Mouse (Mus musculus) ES-E14 (cell line): Measurements from ENCODE around the gene Gm5128. TPM values are rescaled to one million over a fixed set of nuclear protein-coding genes. Genes with fewer than 3 reads are reported as not detected.

Experiments used
- total RNA-seq: library from RNA; depleted of rRNA; stranded (reverse); fragments of 300-350 nt; gene quantifications from 2 replicates; pipeline ENCODE4 v1.2.3, GENCODE M21; 2012; rRNA removed

The Gm5128 gene
- total RNA-seq, 1 experiment: 0.94 TPM

Other genes with a start within 250 kb of the Gm5128 start
- gene Gm15023, start 195.7 kb upstream of the Gm5128 start, total RNA-seq: 0.16 and 1.2 TPM in 2 replicates
- gene Tceal6, start 162.6 kb upstream of the Gm5128 start, total RNA-seq: 0.18 TPM in 1 of 2 replicates, not detected in the other
- gene Pramel3, start 71.0 kb upstream of the Gm5128 start, total RNA-seq: 0.54 TPM in 1 of 2 replicates, not detected in the other
- 0.42 and 1.6 TPM in 2 replicates for gene Gm7903, start 60.6 kb downstream of the Gm5128 start, total RNA-seq
- 0.21 and 2.0 TPM in 2 replicates for gene AV320801, start 121.3 kb downstream of the Gm5128 start, total RNA-seq
- 2.8 and 12.7 TPM in 2 replicates for gene Nxf7, start 225.5 kb downstream of the Gm5128 start, total RNA-seq